Mouse (Mus musculus) bone marrow macrophage, adult 2 months (primary cell): ENCODE measurements around the gene Oat.

Experiments used
- CTCF ChIP-seq: IDR thresholded peaks from 2 replicates; pipeline ENCODE4 v1.5.1; 2012; ENCODE audit warnings: low read depth, mild to moderate bottlenecking, low read length, moderate library complexity
- POLR2A ChIP-seq: IDR thresholded peaks from 2 replicates; pipeline ENCODE4 v1.6.1; 2012; ENCODE audit warnings: mild to moderate bottlenecking, low read depth, low read length, borderline replicate concordance

DNA sequence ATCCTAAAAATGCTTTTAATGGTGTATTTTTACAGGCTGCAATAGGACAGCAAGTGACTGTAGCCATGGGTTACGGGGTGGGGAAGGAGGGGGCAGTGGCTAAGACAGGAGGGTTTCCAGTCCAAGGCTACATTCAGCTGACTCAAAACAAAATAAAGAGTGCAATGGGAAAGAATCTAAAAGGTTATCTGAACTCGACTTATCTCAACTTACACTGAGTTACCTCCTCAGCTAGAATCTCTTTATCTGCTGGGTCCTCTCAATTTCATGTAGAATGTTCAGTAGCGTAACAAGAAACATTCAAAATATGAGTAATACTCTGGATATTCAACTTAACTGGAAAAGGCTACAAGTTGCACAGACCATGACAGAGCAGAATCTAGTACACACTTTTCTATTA is 3.5 kb downstream of the Oat start:
- TF ChIP-seq POLR2A = no peak
- TF ChIP-seq CTCF = no peak
